10 mouse cellular contexts compared by ENCODE assay signal in genomic region chr4:99913894-99914451, GRCm38 (mm10). TPM values are rescaled to one million over a fixed set of nuclear protein-coding genes. Genes with fewer than 3 reads are reported as not detected.
DNase-seq lines count a peak whose midpoint lies in the region; ATAC-seq and TF ChIP-seq lines count a peak whose summit lies in the region.
"Had no signal": no experiment of that assay in that cellular context is flagged by ENCODE, and none has a peak within 500 bp of the region (broad histone marks: within the 10 kb centered on the region; RNA-seq: fewer than 3 reads in every experiment).

No protein-coding gene starts in this region.

- intact Hi-C loops in heart, postnatal 14 days (cut with DNase I): no loop called here

- WGBS in heart, postnatal 0 days: 60% methylated on average over 4 of the region's 4 CpGs
- WGBS in midbrain, postnatal 0 days: 70% methylated on average over 4 of the region's 4 CpGs
- WGBS in midbrain, embryonic 13.5 days: 70% methylated on average over 4 of the region's 4 CpGs

- TF ChIP-seq EP300 in heart, postnatal 0 days (IDR thresholded peaks at IDR 0.05; ENCODE audit: low read depth): no peak

- H3K4me1 ChIP-seq in heart, postnatal 0 days (ENCODE audit: control insufficient read depth, insufficient read depth): no peaks in the 10 kb centered on the region
- no peaks in the 10 kb centered on the region for H3K4me1 ChIP-seq in midbrain, postnatal 0 days (ENCODE audit: insufficient read depth, low read length)
- H3K4me1 ChIP-seq in midbrain, embryonic 13.5 days (replicated peaks): no peaks in the 10 kb centered on the region
- H3K4me1 ChIP-seq: embryonic facial prominence, embryonic 13.5 days; midbrain, embryonic 12.5 days had no signal

- no peaks in the 10 kb centered on the region for H3K36me3 ChIP-seq in heart, postnatal 0 days (replicated peaks; ENCODE audit: control insufficient read depth, insufficient read depth, low read length)
- H3K36me3 ChIP-seq in midbrain, postnatal 0 days (ENCODE audit: insufficient read depth, low read length): no peaks in the 10 kb centered on the region
- no peaks in the 10 kb centered on the region for H3K36me3 ChIP-seq in midbrain, embryonic 13.5 days
- no peaks in the 10 kb centered on the region for H3K36me3 ChIP-seq in splenic B cell, adult 2 months (ENCODE audit: control insufficient read depth, insufficient read depth, low read length, poor library complexity, severe bottlenecking)
- H3K36me3 ChIP-seq: midbrain, embryonic 12.5 days had no signal

- H3K27ac ChIP-seq in heart, postnatal 0 days (ENCODE audit: low read depth): no peak overlapping the region
- no peak overlapping the region for H3K27ac ChIP-seq in midbrain, postnatal 0 days (ENCODE audit: low read depth, low read length)
- no peak overlapping the region for H3K27ac ChIP-seq in midbrain, embryonic 13.5 days
- H3K27ac ChIP-seq: embryonic facial prominence, embryonic 13.5 days; midbrain, embryonic 12.5 days had no signal

- DNase-seq in heart, postnatal 0 days (ENCODE audit: low spot score): peak; percentile 17
- DNase-seq in heart, postnatal 14 days: no peak
- peak; percentile 39 for DNase-seq in midbrain, postnatal 0 days (ENCODE audit: low spot score)
- peak; percentile 48 for DNase-seq in c-Kit-positive CD71-positive TER-119-negative erythroid progenitor cells, embryonic 14.5 days (ENCODE audit: low read depth)
- peak; percentile 62 for DNase-seq in splenic B cell, adult 2 months (ENCODE audit: low read depth, low spot score)
- no peak for DNase-seq in right cerebral cortex, postnatal 4 days
- no peak for DNase-seq in kidney, postnatal 10 days

- no peak overlapping the region for H3K4me3 ChIP-seq in heart, postnatal 0 days (ENCODE audit: low read depth, low read length)
- H3K4me3 ChIP-seq in midbrain, postnatal 0 days (ENCODE audit: low read depth, low read length): no peak overlapping the region
- H3K4me3 ChIP-seq in midbrain, embryonic 13.5 days (replicated peaks): no peak overlapping the region
- H3K4me3 ChIP-seq: embryonic facial prominence, embryonic 13.5 days; midbrain, embryonic 12.5 days had no signal

- H3K9me3 ChIP-seq in heart, postnatal 0 days (replicated peaks; ENCODE audit: control insufficient read depth, low read length): no peaks in the 10 kb centered on the region
- H3K9me3 ChIP-seq in midbrain, postnatal 0 days (ENCODE audit: low read length): no peaks in the 10 kb centered on the region
- H3K9me3 ChIP-seq in midbrain, embryonic 13.5 days: no peaks in the 10 kb centered on the region
- H3K9me3 ChIP-seq: embryonic facial prominence, embryonic 13.5 days; midbrain, embryonic 12.5 days had no signal

- TF ChIP-seq CTCF in heart, postnatal 0 days (IDR thresholded peaks at IDR 0.05; ENCODE audit: low read depth): peak; percentile 71
- peak; percentile 71 for TF ChIP-seq CTCF in midbrain, postnatal 0 days (IDR thresholded peaks at IDR 0.05)

- ATAC-seq in heart, postnatal 0 days (ENCODE audit: insufficient read depth, low read depth): no peak
- ATAC-seq in midbrain, postnatal 0 days (ENCODE audit: low FRiP score): no peak
- ATAC-seq in midbrain, embryonic 13.5 days: no peak

- no peak overlapping the region for H3K9ac ChIP-seq in heart, postnatal 0 days (replicated peaks; ENCODE audit: low read depth, low read length)
- H3K9ac ChIP-seq in midbrain, postnatal 0 days (replicated peaks; ENCODE audit: low read length, poor library complexity, severe bottlenecking): no peak overlapping the region
- H3K9ac ChIP-seq in midbrain, embryonic 13.5 days (replicated peaks): no peak overlapping the region
- H3K9ac ChIP-seq: embryonic facial prominence, embryonic 13.5 days; midbrain, embryonic 12.5 days had no signal

- no peaks in the 10 kb centered on the region for H3K27me3 ChIP-seq in heart, postnatal 0 days (ENCODE audit: control insufficient read depth, insufficient read depth, low read length)
- no peaks in the 10 kb centered on the region for H3K27me3 ChIP-seq in midbrain, postnatal 0 days (ENCODE audit: insufficient read depth, low read length)
- no peaks in the 10 kb centered on the region for H3K27me3 ChIP-seq in midbrain, embryonic 13.5 days
- H3K27me3 ChIP-seq in splenic B cell, adult 2 months (ENCODE audit: control insufficient read depth, insufficient read depth, low read length, poor library complexity, severe bottlenecking): no peaks in the 10 kb centered on the region
- H3K27me3 ChIP-seq: embryonic facial prominence, embryonic 13.5 days; midbrain, embryonic 12.5 days had no signal

- no peak overlapping the region for H3K4me2 ChIP-seq in heart, postnatal 0 days (ENCODE audit: low read depth, low read length)
- no peak overlapping the region for H3K4me2 ChIP-seq in midbrain, postnatal 0 days (ENCODE audit: low read depth, low read length, poor library complexity, severe bottlenecking)
- H3K4me2 ChIP-seq in midbrain, embryonic 13.5 days (replicated peaks): no peak overlapping the region
- H3K4me2 ChIP-seq: embryonic facial prominence, embryonic 13.5 days; midbrain, embryonic 12.5 days had no signal

RNA-seq across cellular contexts. Expression of gene Pgm1, which starts 15.2 kb away (rescaled TPM):
- total RNA-seq in heart, postnatal 0 days (2014; rRNA removed; ENCODE audit: low replicate concordance): 271 and 313 TPM in 2 replicates
- 208 and 220 TPM in 2 replicates for polyA plus RNA-seq in heart, postnatal 0 days (2015; fragmentation: Nextera tagmentation; extraction: Ambion mirVana)
- total RNA-seq in heart, postnatal 14 days (2021): 100 to 1,000 TPM; 226 to 234 TPM
- total RNA-seq in midbrain, postnatal 0 days (2014; rRNA removed): 103 and 112 TPM in 2 replicates
- polyA plus RNA-seq in midbrain, postnatal 0 days (2015; fragmentation: Nextera tagmentation; extraction: Ambion mirVana): 106 and 114 TPM in 2 replicates
- 43.2 and 46.8 TPM in 2 replicates for polyA plus RNA-seq in midbrain, embryonic 13.5 days (2015; fragmentation: Nextera tagmentation; extraction: Ambion mirVana)

RNA-seq across cellular contexts. Expression of gene Itgb3bp, which starts 15.6 kb away (rescaled TPM):
- total RNA-seq in heart, postnatal 0 days (2014; rRNA removed; ENCODE audit: low replicate concordance): 1.1 and 9.7 TPM in 2 replicates
- polyA plus RNA-seq in heart, postnatal 0 days (2015; fragmentation: Nextera tagmentation; extraction: Ambion mirVana): 26.2 and 28.4 TPM in 2 replicates
- 1 to 10 TPM; 4.5 to 6.4 TPM for total RNA-seq in heart, postnatal 14 days (2021)
- total RNA-seq in midbrain, postnatal 0 days (2014; rRNA removed): 2.9 and 6.4 TPM in 2 replicates
- polyA plus RNA-seq in midbrain, postnatal 0 days (2015; fragmentation: Nextera tagmentation; extraction: Ambion mirVana): 6.6 and 8.8 TPM in 2 replicates
- polyA plus RNA-seq in midbrain, embryonic 13.5 days (2015; fragmentation: Nextera tagmentation; extraction: Ambion mirVana): 25.1 and 26.8 TPM in 2 replicates

Comparison
In these comparisons a context has a peak if more than half of its experiments do, and no peak if none do; other contexts are left out.
1. DNase-seq: peak in heart, postnatal 0 days (single experiment), midbrain, postnatal 0 days (single experiment), c-Kit-positive CD71-positive TER-119-negative erythroid progenitor cells, embryonic 14.5 days (single experiment) and splenic B cell, adult 2 months (single experiment); none in heart, postnatal 14 days (0 of 2), right cerebral cortex, postnatal 4 days (single experiment) and kidney, postnatal 10 days (single experiment).